Mouse (Mus musculus) hindbrain, embryonic 13.5 days (tissue): ENCODE data around the gene Abcg5. TPM values are rescaled to one million over a fixed set of nuclear protein-coding genes. Genes with fewer than 3 reads are reported as not detected.

Experiments used
- ATAC-seq: fragments of 200-750 bp; cut with Nextera tagmentation; 2 replicates; pipeline ENCODE4 v1.8.0; 2017; ENCODE audit warnings: moderate TSS enrichment; ENCODE audit not compliant: low FRiP score
- H3K27ac ChIP-seq: fragments of 300-500 bp; sonication (generic); 2 replicates; pipeline ENCODE4 v1.5.1; 2015; ENCODE audit warnings: inconsistent platforms, mild to moderate bottlenecking, moderate library complexity
- H3K27me3 ChIP-seq: fragments of 300-500 bp; sonication (generic); 2 replicates; pipeline ENCODE4 v1.6.1; 2015; ENCODE audit warnings: mild to moderate bottlenecking, inconsistent platforms
- H3K36me3 ChIP-seq: fragments of 300-500 bp; sonication (generic); 2 replicates; pipeline ENCODE4 v1.6.1; 2015; ENCODE audit warnings: mild to moderate bottlenecking, inconsistent platforms
- H3K4me1 ChIP-seq: fragments of 300-500 bp; sonication (generic); replicated peaks from 2 replicates; pipeline ENCODE4 v1.6.1; 2015; ENCODE audit warnings: inconsistent platforms
- H3K4me2 ChIP-seq: fragments of 300-500 bp; sonication (generic); 2 replicates; pipeline ENCODE4 v1.6.1; 2015; ENCODE audit warnings: inconsistent platforms, mild to moderate bottlenecking, moderate library complexity
- H3K4me3 ChIP-seq: fragments of 300-500 bp; sonication (generic); 2 replicates; pipeline ENCODE4 v1.5.1; 2015; ENCODE audit warnings: mild to moderate bottlenecking, inconsistent platforms
- H3K9ac ChIP-seq: fragments of 300-500 bp; sonication (generic); 2 replicates; pipeline ENCODE4 v1.6.1; 2015; ENCODE audit warnings: mild to moderate bottlenecking, inconsistent platforms
- H3K9me3 ChIP-seq: fragments of 300-500 bp; sonication (generic); 2 replicates; pipeline ENCODE4 v1.6.1; 2016; ENCODE audit warnings: inconsistent platforms
- WGBS: fragments of 180-500 bp; shearing (Covaris S2); methylation state at CpG from one replicate; pipeline ENCODE4 v1.1.7; 2015; 5-methylcytosine and 5-hydroxymethylcytosine counted together
- polyA plus RNA-seq: library from polyadenylated mRNA; unstranded; fragments of >200 nt; fragmentation: Nextera tagmentation; extraction: Ambion mirVana; gene quantifications from 2 replicates; pipeline ENCODE4 v1.2.1, GENCODE M21; 2015

The Abcg5 gene
- polyA plus RNA-seq, 1 experiment from 2014 or later = 7.7 TPM

GRCm38 (mm10) chr17:84709403-84709851 lies 26.6 kb upstream of the Abcg5 start:
- peaks cover 39% of the 10 kb centered on the region for H3K36me3 ChIP-seq
- 24% methylated on average over 17 of the region's 17 CpGs for WGBS
- H3K9ac ChIP-seq = no peak overlapping the region

GRCm38 (mm10) chr17:84708818-84709217 lies 26.0 kb upstream of the Abcg5 start:
- Histone ChIP-seq H3K4me3 (no peak overlapping the region), H3K36me3 (peaks cover 39% of the 10 kb centered on the region), H3K27me3 (peaks cover 44% of the 10 kb centered on the region), H3K4me2 (no peak overlapping the region), H3K27ac (peak overlapping the region; percentile 72), H3K9me3 (no peaks in the 10 kb centered on the region), H3K9ac (no peak overlapping the region), H3K4me1 (peaks cover 23% of the 10 kb centered on the region)
- 83% methylated on average over 7 of the region's 7 CpGs for WGBS
- ATAC-seq = no peak

More at GRCm38 (mm10) chr17:84709403-84709851, 26.6 kb upstream of the Abcg5 start:
- H3K9me3 ChIP-seq = no peaks in the 10 kb centered on the region
- peaks cover 25% of the 10 kb centered on the region for H3K4me1 ChIP-seq
- H3K4me3 ChIP-seq = no peak overlapping the region
- ATAC-seq = peak; percentile 65
- peak overlapping the region; percentile 72 for H3K27ac ChIP-seq
- H3K27me3 ChIP-seq = peaks cover 42% of the 10 kb centered on the region
- peak overlapping the region; percentile 40 for H3K4me2 ChIP-seq

GRCm38 (mm10) chr17:84707407-84707806 lies 24.6 kb upstream of the Abcg5 start:
- WGBS = 66% methylated on average over 4 of the region's 4 CpGs
- no peak for ATAC-seq

GRCm38 (mm10) chr17:84698727-84699126 lies 15.9 kb upstream of the Abcg5 start:
- Histone ChIP-seq H3K9ac (no peak overlapping the region), H3K36me3 (no peaks in the 10 kb centered on the region), H3K4me2 (no peak overlapping the region), H3K9me3 (no peaks in the 10 kb centered on the region), H3K4me1 (peaks cover 13% of the 10 kb centered on the region), H3K4me3 (no peak overlapping the region), H3K27me3 (peaks cover 26% of the 10 kb centered on the region), H3K27ac (no peak overlapping the region)
- ATAC-seq = peak; percentile 78; the same call in 1 of the 2 replicates
- 25% methylated on average over 5 of the region's 5 CpGs for WGBS

More at GRCm38 (mm10) chr17:84707407-84707806, 24.6 kb upstream of the Abcg5 start:
- no peak overlapping the region for H3K4me3 ChIP-seq
- no peak overlapping the region for H3K27ac ChIP-seq
- no peak overlapping the region for H3K9ac ChIP-seq
- no peak overlapping the region for H3K4me2 ChIP-seq
- peaks cover 25% of the 10 kb centered on the region for H3K4me1 ChIP-seq
- peaks cover 36% of the 10 kb centered on the region for H3K27me3 ChIP-seq
- H3K9me3 ChIP-seq = no peaks in the 10 kb centered on the region
- peaks cover 36% of the 10 kb centered on the region for H3K36me3 ChIP-seq

- no peak for ATAC-seq
- H3K27me3 ChIP-seq = peaks cover 28% of the 10 kb centered on the region
- WGBS = 59% methylated on average over 6 of the region's 6 CpGs
- H3K9me3 ChIP-seq = no peaks in the 10 kb centered on the region
- H3K4me1 ChIP-seq = 0 out of 2 replicates have a peak, but pooled peaks cover 3% of the 10 kb centered on the region
- no peak overlapping the region for H3K4me2 ChIP-seq
- no peak overlapping the region for H3K4me3 ChIP-seq
- no peaks in the 10 kb centered on the region for H3K36me3 ChIP-seq
- no peak overlapping the region for H3K9ac ChIP-seq
- H3K27ac ChIP-seq = no peak overlapping the region
Measured at GRCm38 (mm10) chr17:84696537-84696936, 13.7 kb upstream of the Abcg5 start.

- H3K27me3 ChIP-seq = peaks cover 25% of the 10 kb centered on the region
- H3K4me2 ChIP-seq = no peak overlapping the region
- 84% methylated on average over 2 of the region's 2 CpGs for WGBS
- H3K4me1 ChIP-seq = no peaks in the 10 kb centered on the region
- no peaks in the 10 kb centered on the region for H3K36me3 ChIP-seq
- no peak overlapping the region for H3K9ac ChIP-seq
- H3K9me3 ChIP-seq = no peaks in the 10 kb centered on the region
- no peak overlapping the region for H3K27ac ChIP-seq
- no peak overlapping the region for H3K4me3 ChIP-seq
- no peak for ATAC-seq
Measured at GRCm38 (mm10) chr17:84693741-84694140, 10.9 kb upstream of the Abcg5 start.

- no peak for ATAC-seq
- WGBS = 89% methylated on average over 5 of the region's 5 CpGs
Measured at GRCm38 (mm10) chr17:84690111-84690510, 7.3 kb upstream of the Abcg5 start.

GRCm38 (mm10) chr17:84689316-84689715 lies 6.5 kb upstream of the Abcg5 start:
- Histone ChIP-seq H3K27me3 (0 out of 2 replicates have a peak, but pooled peaks cover 3% of the 10 kb centered on the region), H3K36me3 (no peaks in the 10 kb centered on the region), H3K4me2 (no peak overlapping the region), H3K9ac (no peak overlapping the region), H3K27ac (no peak overlapping the region), H3K4me3 (no peak overlapping the region), H3K9me3 (no peaks in the 10 kb centered on the region), H3K4me1 (no peaks in the 10 kb centered on the region)
- no peak for ATAC-seq
- 92% methylated on average over 5 of the region's 5 CpGs for WGBS

More at GRCm38 (mm10) chr17:84690111-84690510, 7.3 kb upstream of the Abcg5 start:
- H3K36me3 ChIP-seq = no peaks in the 10 kb centered on the region
- H3K4me3 ChIP-seq = no peak overlapping the region
- no peaks in the 10 kb centered on the region for H3K9me3 ChIP-seq
- H3K9ac ChIP-seq = no peak overlapping the region
- no peaks in the 10 kb centered on the region for H3K4me1 ChIP-seq
- H3K27me3 ChIP-seq = 0 out of 2 replicates have a peak, but pooled peaks cover 3% of the 10 kb centered on the region
- no peak overlapping the region for H3K4me2 ChIP-seq
- H3K27ac ChIP-seq = no peak overlapping the region

GRCm38 (mm10) chr17:84688834-84689233 lies 6.0 kb upstream of the Abcg5 start:
- Histone ChIP-seq H3K36me3 (no peaks in the 10 kb centered on the region), H3K27ac (no peak overlapping the region), H3K9ac (no peak overlapping the region), H3K9me3 (no peaks in the 10 kb centered on the region), H3K27me3 (0 out of 2 replicates have a peak, but pooled peaks cover 3% of the 10 kb centered on the region), H3K4me2 (no peak overlapping the region), H3K4me3 (no peak overlapping the region), H3K4me1 (no peaks in the 10 kb centered on the region)
- WGBS = 90% methylated on average over 11 of the region's 11 CpGs
- no peak for ATAC-seq

GRCm38 (mm10) chr17:84687994-84688393 lies 5.2 kb upstream of the Abcg5 start:
- no peak overlapping the region for H3K27ac ChIP-seq
- no peaks in the 10 kb centered on the region for H3K36me3 ChIP-seq
- H3K4me2 ChIP-seq = no peak overlapping the region
- no peaks in the 10 kb centered on the region for H3K9me3 ChIP-seq
- no peak overlapping the region for H3K9ac ChIP-seq
- H3K4me1 ChIP-seq = no peaks in the 10 kb centered on the region
- 0 out of 2 replicates have a peak, but pooled peaks cover 3% of the 10 kb centered on the region for H3K27me3 ChIP-seq
- no peak for ATAC-seq
- WGBS = 75% methylated on average over 5 of the region's 5 CpGs
- no peak overlapping the region for H3K4me3 ChIP-seq

- Histone ChIP-seq H3K4me3 (no peak overlapping the region), H3K27me3 (no peaks in the 10 kb centered on the region), H3K4me2 (no peak overlapping the region), H3K27ac (no peak overlapping the region), H3K9ac (no peak overlapping the region), H3K36me3 (no peaks in the 10 kb centered on the region), H3K9me3 (no peaks in the 10 kb centered on the region), H3K4me1 (no peaks in the 10 kb centered on the region)
- ATAC-seq = no peak
- WGBS = 80% methylated on average over 4 of the region's 4 CpGs
Measured at GRCm38 (mm10) chr17:84685286-84685685, 2.5 kb upstream of the Abcg5 start.

- no peak overlapping the region for H3K9ac ChIP-seq
Measured at GRCm38 (mm10) chr17:84684284-84684683, 1.5 kb upstream of the Abcg5 start.

GRCm38 (mm10) chr17:84681670-84682069 lies 1.1 kb downstream of the Abcg5 start:
- WGBS = 91% methylated on average over 3 of the region's 3 CpGs
- Histone ChIP-seq H3K9me3 (no peaks in the 10 kb centered on the region), H3K27ac (no peak overlapping the region), H3K4me2 (no peak overlapping the region), H3K4me1 (no peaks in the 10 kb centered on the region), H3K4me3 (no peak overlapping the region), H3K27me3 (0 out of 2 replicates have a peak, but pooled peaks cover 9% of the 10 kb centered on the region), H3K9ac (no peak overlapping the region), H3K36me3 (no peaks in the 10 kb centered on the region)
- ATAC-seq = no peak

More at GRCm38 (mm10) chr17:84684284-84684683, 1.5 kb upstream of the Abcg5 start:
- no peaks in the 10 kb centered on the region for H3K36me3 ChIP-seq
- no peak overlapping the region for H3K4me2 ChIP-seq
- H3K4me1 ChIP-seq = no peaks in the 10 kb centered on the region
- no peak overlapping the region for H3K4me3 ChIP-seq
- ATAC-seq = no peak
- H3K9me3 ChIP-seq = no peaks in the 10 kb centered on the region
- no peaks in the 10 kb centered on the region for H3K27me3 ChIP-seq
- no peak overlapping the region for H3K27ac ChIP-seq
- WGBS = 45% methylated on average over 6 of the region's 6 CpGs
